Mouse (Mus musculus): ENCODE measurements around the gene Actr1a.

DNA sequence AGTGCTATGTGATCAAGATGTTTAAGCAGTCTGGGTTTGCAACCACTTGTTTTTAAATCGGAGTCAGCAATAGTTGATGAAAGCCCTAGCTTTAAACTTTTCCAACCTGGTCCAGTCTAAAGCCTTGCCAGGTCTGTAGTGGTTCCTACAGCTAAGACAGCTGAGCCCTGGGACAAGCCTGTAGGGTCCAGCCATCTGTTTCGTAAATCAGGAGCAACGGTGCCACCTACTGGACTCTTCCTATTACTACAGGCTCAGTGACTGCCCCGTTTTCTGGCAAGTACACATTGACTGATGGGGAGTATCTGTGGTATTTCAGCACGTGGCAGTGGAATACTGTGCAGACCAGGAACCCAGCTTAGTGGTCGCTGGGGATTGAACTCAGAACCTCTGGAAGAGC, 48.7 kb upstream of the Actr1a start:
- TF ChIP-seq CTCF (IDR thresholded peaks at IDR 0.05; ENCODE audit: borderline replicate concordance, insufficient read depth, low read depth, low read length) (peak; percentile 94), POLR2A (IDR thresholded peaks at IDR 0.05; ENCODE audit: borderline replicate concordance, insufficient read depth, low read length) (no peak)

All from cerebellum, adult 2 months (tissue).